Comparison of ENCODE assay signal across 8 mouse cellular contexts in the genomic region with DNA sequence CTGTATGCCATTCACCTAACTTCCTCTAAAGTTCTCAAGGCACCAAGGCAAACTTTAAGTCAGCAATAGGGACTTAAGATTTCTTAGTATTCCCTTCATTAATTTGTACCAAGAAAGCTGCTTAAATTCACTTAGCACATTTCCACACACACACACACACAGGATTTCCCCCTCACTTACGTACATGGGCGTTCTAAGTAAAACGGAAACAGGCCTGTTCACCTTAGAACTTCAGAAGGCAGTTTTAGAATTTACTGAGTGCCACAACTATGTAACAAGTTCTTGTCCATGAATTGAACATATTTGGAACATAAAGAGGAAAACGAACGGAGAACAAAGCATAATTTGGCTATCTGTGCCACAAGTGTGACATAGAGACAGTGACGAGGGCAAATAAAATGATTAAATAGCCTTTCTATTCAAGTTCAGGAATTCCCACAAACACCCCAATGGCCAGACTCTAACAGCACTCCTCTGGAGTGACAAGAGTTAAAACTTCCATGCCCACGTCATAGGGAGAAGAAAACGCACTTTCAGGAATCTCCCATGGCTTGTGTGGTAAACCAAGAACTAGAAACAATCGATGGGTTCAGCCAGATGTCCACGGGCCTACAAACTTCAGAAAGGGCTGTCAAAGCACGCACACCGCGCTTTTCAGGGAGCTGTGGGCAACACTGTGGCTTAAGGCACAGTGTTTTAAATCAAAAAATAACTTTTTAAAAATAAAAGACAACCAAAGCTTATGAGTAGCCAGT. TPM values are rescaled to one million over a fixed set of nuclear protein-coding genes. Genes with fewer than 3 reads are reported as not detected.
DNase-seq lines count a peak whose midpoint lies in the region; ATAC-seq lines count a peak whose summit lies in the region.

No protein-coding gene starts in this region.

- DNase-seq in spleen, postnatal 36 days (ENCODE audit: low spot score in 2 of 2): peak; percentile 45 to 51
- no peak for DNase-seq in spleen, postnatal 10 days (ENCODE audit: low spot score in 2 of 2)
- no peak for DNase-seq in midbrain, embryonic 10.5 days (ENCODE audit: low spot score)
- no peak for DNase-seq in right cerebral cortex, postnatal 25 days
- DNase-seq in right cerebral cortex, postnatal 36 days (ENCODE audit: low spot score in 2 of 2): no peak
- DNase-seq in right cerebral cortex, postnatal 10 days (ENCODE audit: low spot score in 2 of 2): no peak

- peaks cover 15% of the 10 kb centered on the region; the same call in 1 of the 2 replicates for H3K27me3 ChIP-seq in forebrain, embryonic 13.5 days
- no peaks in the 10 kb centered on the region for H3K27me3 ChIP-seq in intestine, embryonic 16.5 days (replicated peaks; ENCODE audit: control insufficient read depth, insufficient read depth, low read length)
- H3K27me3 ChIP-seq in midbrain, embryonic 10.5 days (ENCODE audit: low read depth, poor library complexity, severe bottlenecking): peaks cover 28% of the 10 kb centered on the region

- no peaks in the 10 kb centered on the region for H3K9me3 ChIP-seq in forebrain, embryonic 13.5 days (replicated peaks)
- H3K9me3 ChIP-seq in intestine, embryonic 16.5 days (ENCODE audit: control insufficient read depth, low read length): no peaks in the 10 kb centered on the region
- H3K9me3 ChIP-seq in midbrain, embryonic 10.5 days (replicated peaks): no peaks in the 10 kb centered on the region

- peaks cover 23% of the 10 kb centered on the region for H3K36me3 ChIP-seq in forebrain, embryonic 13.5 days (ENCODE audit: poor library complexity, severe bottlenecking)
- H3K36me3 ChIP-seq in intestine, embryonic 16.5 days (ENCODE audit: control insufficient read depth, insufficient read depth, low read length): peaks cover 15% of the 10 kb centered on the region
- peaks cover 31% of the 10 kb centered on the region for H3K36me3 ChIP-seq in midbrain, embryonic 10.5 days

- no peak for ATAC-seq in forebrain, embryonic 13.5 days
- no peak for ATAC-seq in intestine, embryonic 16.5 days

- H3K4me2 ChIP-seq in forebrain, embryonic 13.5 days: peak overlapping the region; percentile 98
- peak overlapping the region; percentile 62 for H3K4me2 ChIP-seq in intestine, embryonic 16.5 days (ENCODE audit: low read depth, low read length)

- no peak overlapping the region for H3K27ac ChIP-seq in forebrain, embryonic 13.5 days
- H3K27ac ChIP-seq in intestine, embryonic 16.5 days (ENCODE audit: low read length): peak overlapping the region; percentile 93
- H3K27ac ChIP-seq in midbrain, embryonic 10.5 days (replicated peaks): no peak overlapping the region

- peaks cover 34% of the 10 kb centered on the region for H3K4me1 ChIP-seq in forebrain, embryonic 13.5 days
- H3K4me1 ChIP-seq in intestine, embryonic 16.5 days (ENCODE audit: control insufficient read depth, insufficient read depth, low read length): peaks cover 33% of the 10 kb centered on the region
- peaks cover 34% of the 10 kb centered on the region for H3K4me1 ChIP-seq in midbrain, embryonic 10.5 days

- H3K9ac ChIP-seq in forebrain, embryonic 13.5 days: peak overlapping the region; percentile 82; the same call in 1 of the 2 replicates
- H3K9ac ChIP-seq in intestine, embryonic 16.5 days (ENCODE audit: low read depth, low read length): peak overlapping the region; percentile 96

- peak overlapping the region; percentile 78 for H3K4me3 ChIP-seq in forebrain, embryonic 13.5 days
- peak overlapping the region; percentile 93 for H3K4me3 ChIP-seq in intestine, embryonic 16.5 days (ENCODE audit: low read length)
- peak overlapping the region; percentile 78 for H3K4me3 ChIP-seq in midbrain, embryonic 10.5 days

- 47% methylated on average over 13 of the region's 13 CpGs for WGBS in forebrain, embryonic 13.5 days
- 23% methylated on average over 13 of the region's 13 CpGs for WGBS in intestine, embryonic 16.5 days
- WGBS in midbrain, embryonic 10.5 days: 72% methylated on average over 13 of the region's 13 CpGs

RNA-seq across cellular contexts. Expression of gene Nfkbiz, which starts 18.4 kb away (rescaled TPM):
- polyA plus RNA-seq in forebrain, embryonic 13.5 days (2015; fragmentation: Nextera tagmentation; extraction: Ambion mirVana): 1.0 and 1.6 TPM in 2 replicates
- 8.8 and 10.2 TPM in 2 replicates for polyA plus RNA-seq in intestine, embryonic 16.5 days (2015; fragmentation: Nextera tagmentation; extraction: Ambion mirVana)
- polyA plus RNA-seq in midbrain, embryonic 10.5 days (2016; fragmentation: Nextera tagmentation; extraction: Ambion mirVana): 1.1 and 1.2 TPM in 2 replicates

Comparison
In these comparisons a context has a peak if more than half of its experiments do, and no peak if none do; other contexts are left out.
1. DNase-seq: peak in spleen, postnatal 36 days (2 of 2); none in spleen, postnatal 10 days (0 of 2), midbrain, embryonic 10.5 days (single experiment), right cerebral cortex, postnatal 25 days (single experiment), right cerebral cortex, postnatal 36 days (0 of 2) and right cerebral cortex, postnatal 10 days (0 of 2).
2. Peak in every context shown above with its lines, with median percentiles within 50 percentile points of each other: H3K4me3 ChIP-seq.